Mouse (Mus musculus): ENCODE results near the gene Fam168a. TPM values are rescaled to one million over a fixed set of nuclear protein-coding genes. Genes with fewer than 3 reads are reported as not detected.

Fam168a gene
- polyA plus RNA-seq, 1 experiment from 2014 or later: 46.1 TPM

DNA sequence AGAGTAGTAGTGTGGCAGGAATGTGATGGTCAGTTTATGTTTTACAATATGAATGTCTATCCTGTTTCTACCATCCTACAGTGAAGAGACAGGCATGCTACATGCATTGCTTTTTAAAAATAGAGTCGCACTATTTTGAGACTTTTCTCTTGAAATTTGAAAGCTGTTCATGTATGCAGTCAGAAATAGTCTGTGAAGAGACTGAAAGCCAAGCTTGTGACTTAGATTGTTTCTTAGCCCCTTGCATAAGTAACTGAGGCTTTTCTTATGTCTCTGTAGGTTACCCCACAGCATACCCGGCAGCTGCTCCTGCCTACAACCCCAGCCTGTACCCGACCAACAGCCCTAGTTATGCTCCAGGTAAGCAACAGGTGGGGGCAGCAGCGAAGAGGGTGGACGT is 106.2 kb downstream of the Fam168a start:
- H3K4me3 ChIP-seq (ENCODE audit: low read depth, low read length): no peak overlapping the region
- no peaks in the 10 kb centered on the region for H3K4me1 ChIP-seq (replicated peaks; ENCODE audit: control insufficient read depth, insufficient read depth, low read length)
- H3K9me3 ChIP-seq (ENCODE audit: control insufficient read depth, low read length): no peaks in the 10 kb centered on the region
- no peak for ATAC-seq (replicated peaks; ENCODE audit: low FRiP score, low TSS enrichment, low read depth)
- no peak overlapping the region for H3K4me2 ChIP-seq (ENCODE audit: low read length)
- no peak overlapping the region for H3K9ac ChIP-seq (ENCODE audit: low read length)
- DNase-seq (ENCODE audit: low spot score): no peak
- H3K27ac ChIP-seq (ENCODE audit: low read depth): no peak overlapping the region
- H3K36me3 ChIP-seq (ENCODE audit: control insufficient read depth, insufficient read depth, low read length): no peaks in the 10 kb centered on the region
- WGBS: 80% methylated on average over 5 of the region's 5 CpGs
- no peaks in the 10 kb centered on the region for H3K27me3 ChIP-seq (replicated peaks; ENCODE audit: control insufficient read depth, insufficient read depth, low read length)

DNA sequence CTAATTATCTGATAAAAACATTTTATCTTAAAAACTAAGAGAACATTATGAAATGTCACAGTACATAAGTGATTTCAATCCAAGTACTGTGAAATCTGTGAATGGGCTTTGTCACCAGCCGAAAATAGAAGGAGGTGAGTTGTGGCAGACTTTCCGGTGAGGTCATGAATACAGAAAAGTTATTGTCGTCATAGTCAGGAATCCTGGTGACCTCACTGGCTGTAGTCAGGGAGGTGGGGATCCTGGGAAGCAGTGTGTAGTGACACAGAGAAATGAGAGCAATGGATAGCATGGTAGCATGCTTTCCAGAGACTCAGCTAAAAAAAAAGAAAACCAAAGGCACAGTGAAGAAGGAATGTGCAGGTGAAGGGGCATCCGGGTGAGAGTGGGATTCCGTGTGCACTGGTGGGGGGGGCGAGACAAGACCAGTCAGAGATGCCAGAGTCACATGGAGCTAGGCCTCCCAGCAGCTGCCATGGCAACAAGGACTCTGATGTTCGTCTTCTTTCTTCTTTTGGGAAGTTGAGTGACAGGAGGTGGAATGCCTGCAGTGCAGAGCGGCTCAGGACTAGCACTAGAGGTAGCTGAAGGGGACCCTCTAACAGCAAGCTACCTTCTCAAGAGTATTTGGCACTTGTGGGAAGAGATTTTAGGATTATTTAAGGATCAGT is 109.6 kb downstream of the Fam168a start:
- WGBS: 61% methylated on average over 8 of the region's 8 CpGs
- no peaks in the 10 kb centered on the region for H3K36me3 ChIP-seq (ENCODE audit: control insufficient read depth, insufficient read depth, low read length)
- no peak for ATAC-seq (replicated peaks; ENCODE audit: low FRiP score, low TSS enrichment, low read depth)
- no peak overlapping the region for H3K27ac ChIP-seq (ENCODE audit: low read depth)
- no peaks in the 10 kb centered on the region for H3K9me3 ChIP-seq (ENCODE audit: control insufficient read depth, low read length)
- no peak overlapping the region for H3K9ac ChIP-seq (ENCODE audit: low read length)
- no peaks in the 10 kb centered on the region for H3K4me1 ChIP-seq (replicated peaks; ENCODE audit: control insufficient read depth, insufficient read depth, low read length)
- DNase-seq (ENCODE audit: low spot score): no peak
- no peak overlapping the region for H3K4me3 ChIP-seq (ENCODE audit: low read depth, low read length)
- H3K27me3 ChIP-seq (replicated peaks; ENCODE audit: control insufficient read depth, insufficient read depth, low read length): no peaks in the 10 kb centered on the region
- no peak overlapping the region for H3K4me2 ChIP-seq (ENCODE audit: low read length)

DNA sequence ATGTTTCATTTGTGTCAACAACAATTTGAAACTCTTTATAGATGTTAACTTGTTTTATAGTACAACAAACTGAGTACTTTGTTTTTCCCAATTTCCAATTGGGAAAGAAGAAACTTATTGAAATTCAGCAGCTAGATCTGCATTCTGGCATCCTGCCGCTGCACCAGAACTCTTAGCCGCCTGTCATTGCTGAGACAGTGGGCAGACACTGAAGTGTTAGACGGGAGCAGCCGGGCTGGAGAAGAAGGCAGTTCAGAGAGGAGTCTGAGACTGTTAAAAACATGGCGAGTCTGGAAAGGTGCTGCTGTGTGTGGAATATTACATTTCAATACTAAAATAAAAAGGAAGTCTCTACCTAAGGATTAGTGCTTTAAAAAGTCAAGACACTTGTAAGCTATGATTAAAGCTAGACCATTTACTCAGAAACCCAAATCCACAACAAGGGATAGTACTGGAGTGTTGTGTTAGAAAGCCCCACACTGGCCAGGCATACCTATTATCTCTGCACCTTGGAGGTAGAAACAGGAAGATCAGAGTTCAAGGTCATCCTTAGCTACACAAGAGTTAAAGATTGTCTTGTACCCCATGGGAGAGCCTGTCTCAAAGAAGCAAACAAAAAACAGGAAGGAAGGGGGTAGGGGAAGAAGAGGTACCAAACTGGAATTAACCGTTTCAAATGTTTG is 110.5 kb downstream of the Fam168a start:
- Histone ChIP-seq H3K4me1 (replicated peaks; ENCODE audit: control insufficient read depth, insufficient read depth, low read length) (no peaks in the 10 kb centered on the region), H3K36me3 (ENCODE audit: control insufficient read depth, insufficient read depth, low read length) (no peaks in the 10 kb centered on the region), H3K4me2 (ENCODE audit: low read length) (no peak overlapping the region), H3K27me3 (replicated peaks; ENCODE audit: control insufficient read depth, insufficient read depth, low read length) (no peaks in the 10 kb centered on the region), H3K4me3 (ENCODE audit: low read depth, low read length) (no peak overlapping the region), H3K9me3 (ENCODE audit: control insufficient read depth, low read length) (no peaks in the 10 kb centered on the region), H3K9ac (ENCODE audit: low read length) (no peak overlapping the region), H3K27ac (ENCODE audit: low read depth) (no peak overlapping the region)
- DNase-seq (ENCODE audit: low spot score) (no peak), ATAC-seq (replicated peaks; ENCODE audit: low FRiP score, low TSS enrichment, low read depth) (no peak)
- 61% methylated on average over 6 of the region's 6 CpGs for WGBS

DNA sequence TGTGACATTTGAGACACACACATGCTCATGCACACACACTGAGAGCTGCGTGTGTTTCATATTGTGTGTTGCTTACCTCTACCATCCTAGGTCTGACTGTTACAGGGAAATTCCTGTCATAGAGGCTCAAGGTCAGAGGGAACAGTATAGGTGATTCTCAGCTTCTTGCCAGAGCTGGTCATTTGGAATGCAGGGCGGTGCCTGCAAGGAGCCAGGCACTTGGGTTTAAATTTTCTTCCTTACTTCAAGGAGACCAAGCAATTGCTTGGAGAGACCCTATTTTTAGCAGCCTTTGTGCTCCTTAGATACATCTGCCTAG is 111.0 kb downstream of the Fam168a start:
- 71% methylated on average over 2 of the region's 2 CpGs for WGBS
- DNase-seq (ENCODE audit: low spot score) (no peak), ATAC-seq (replicated peaks; ENCODE audit: low FRiP score, low TSS enrichment, low read depth) (no peak)
- H3K9ac ChIP-seq (ENCODE audit: low read length): no peak overlapping the region
- no peaks in the 10 kb centered on the region for H3K27me3 ChIP-seq (replicated peaks; ENCODE audit: control insufficient read depth, insufficient read depth, low read length)
- no peak overlapping the region for H3K27ac ChIP-seq (ENCODE audit: low read depth)
- no peak overlapping the region for H3K4me2 ChIP-seq (ENCODE audit: low read length)
- H3K4me3 ChIP-seq (ENCODE audit: low read depth, low read length): no peak overlapping the region
- H3K9me3 ChIP-seq (ENCODE audit: control insufficient read depth, low read length): no peaks in the 10 kb centered on the region
- H3K4me1 ChIP-seq (replicated peaks; ENCODE audit: control insufficient read depth, insufficient read depth, low read length): no peaks in the 10 kb centered on the region
- no peaks in the 10 kb centered on the region for H3K36me3 ChIP-seq (ENCODE audit: control insufficient read depth, insufficient read depth, low read length)

DNA sequence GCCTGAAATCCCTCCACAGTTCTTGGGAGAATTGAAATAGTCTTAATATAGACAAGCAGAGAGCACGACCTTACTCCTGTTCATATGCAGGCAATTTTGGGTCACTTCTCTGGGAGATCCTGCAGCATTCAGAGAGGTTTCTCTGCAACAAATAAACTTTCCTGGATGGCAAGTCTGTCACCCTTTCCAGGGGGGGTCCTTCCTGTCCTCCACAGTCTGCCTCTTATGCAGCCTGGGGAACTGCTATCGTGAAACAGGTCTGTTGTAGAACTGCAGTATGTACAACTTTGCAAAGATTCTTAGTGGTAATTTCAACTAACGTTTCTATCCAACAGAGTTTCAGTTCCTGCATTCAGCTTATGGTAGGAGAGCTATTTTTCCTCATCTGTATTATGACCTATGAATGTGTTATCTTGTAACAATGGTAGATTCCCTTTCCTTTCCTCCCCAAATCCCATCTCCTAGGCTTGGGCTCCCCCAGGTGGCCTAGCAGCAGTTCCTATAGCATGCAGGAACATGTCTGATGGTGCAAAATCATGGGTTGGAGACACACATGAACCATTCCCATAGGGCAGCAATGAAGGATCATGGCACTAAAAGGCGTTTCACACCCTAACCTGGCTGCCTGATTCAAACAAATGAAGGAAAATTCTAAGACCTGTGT is 112.1 kb downstream of the Fam168a start:
- Histone ChIP-seq H3K4me2 (ENCODE audit: low read length) (no peak overlapping the region), H3K27me3 (replicated peaks; ENCODE audit: control insufficient read depth, insufficient read depth, low read length) (no peaks in the 10 kb centered on the region), H3K9ac (ENCODE audit: low read length) (no peak overlapping the region), H3K36me3 (ENCODE audit: control insufficient read depth, insufficient read depth, low read length) (no peaks in the 10 kb centered on the region), H3K4me3 (ENCODE audit: low read depth, low read length) (no peak overlapping the region), H3K4me1 (replicated peaks; ENCODE audit: control insufficient read depth, insufficient read depth, low read length) (no peaks in the 10 kb centered on the region), H3K9me3 (ENCODE audit: control insufficient read depth, low read length) (no peaks in the 10 kb centered on the region), H3K27ac (ENCODE audit: low read depth) (no peak overlapping the region)
- DNase-seq (ENCODE audit: low spot score) (no peak), ATAC-seq (replicated peaks; ENCODE audit: low FRiP score, low TSS enrichment, low read depth) (no peak)
- WGBS: 92% methylated on average over 4 of the region's 4 CpGs

DNA sequence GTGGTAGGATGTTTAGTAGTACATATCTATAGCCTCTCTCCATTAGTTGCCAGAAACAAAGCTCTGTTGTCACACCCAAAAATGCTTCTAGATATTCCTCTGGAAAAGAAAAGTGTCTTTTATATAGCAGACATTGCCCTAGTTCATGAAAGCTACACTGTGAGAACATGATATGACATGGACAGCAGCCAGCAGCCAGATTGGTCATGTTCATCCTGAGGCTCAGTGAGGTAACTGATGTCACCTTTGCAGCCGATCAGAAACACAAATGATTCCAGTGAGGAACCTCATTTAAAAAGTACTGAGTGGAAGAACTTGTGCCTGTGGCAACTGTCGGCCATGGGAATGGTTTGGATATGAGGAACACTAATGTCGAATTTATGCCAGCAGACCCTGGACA is 118.2 kb downstream of the Fam168a start:
- Histone ChIP-seq H3K4me2 (ENCODE audit: low read length) (no peak overlapping the region), H3K4me1 (replicated peaks; ENCODE audit: control insufficient read depth, insufficient read depth, low read length) (no peaks in the 10 kb centered on the region), H3K36me3 (ENCODE audit: control insufficient read depth, insufficient read depth, low read length) (peaks cover 5% of the 10 kb centered on the region; the same call in 1 of the 2 replicates), H3K9ac (ENCODE audit: low read length) (no peak overlapping the region), H3K27ac (ENCODE audit: low read depth) (no peak overlapping the region), H3K4me3 (ENCODE audit: low read depth, low read length) (no peak overlapping the region), H3K27me3 (replicated peaks; ENCODE audit: control insufficient read depth, insufficient read depth, low read length) (no peaks in the 10 kb centered on the region), H3K9me3 (ENCODE audit: control insufficient read depth, low read length) (no peaks in the 10 kb centered on the region)
- no peak for DNase-seq (ENCODE audit: low spot score)
- WGBS: 94% methylated on average over 3 of the region's 3 CpGs
- ATAC-seq (replicated peaks; ENCODE audit: low FRiP score, low TSS enrichment, low read depth): no peak

DNA sequence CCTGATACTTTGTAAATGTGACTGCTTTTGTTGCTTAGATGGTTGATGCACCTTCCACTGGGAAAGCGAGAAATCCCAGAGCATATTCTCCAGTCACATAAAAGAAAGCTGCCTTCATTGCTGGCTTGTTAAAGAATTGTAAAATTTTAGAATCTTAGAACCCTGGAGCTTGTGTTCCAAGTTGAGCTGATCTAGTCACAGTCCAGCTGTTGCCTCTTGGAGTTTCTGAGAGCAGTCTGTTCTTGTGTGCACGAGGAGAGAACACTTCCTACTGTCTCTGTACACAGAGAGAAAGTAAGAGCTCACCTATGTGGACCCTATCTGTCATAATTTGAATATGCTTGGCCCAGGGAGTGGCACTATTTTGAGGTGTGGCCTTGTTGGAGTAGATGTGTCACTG is 122.1 kb downstream of the Fam168a start:
- H3K27me3 ChIP-seq (replicated peaks; ENCODE audit: control insufficient read depth, insufficient read depth, low read length): no peaks in the 10 kb centered on the region
- no peak overlapping the region for H3K4me3 ChIP-seq (ENCODE audit: low read depth, low read length)
- DNase-seq (ENCODE audit: low spot score) (no peak), ATAC-seq (replicated peaks; ENCODE audit: low FRiP score, low TSS enrichment, low read depth) (no peak)
- no peaks in the 10 kb centered on the region for H3K9me3 ChIP-seq (ENCODE audit: control insufficient read depth, low read length)
- peaks cover 18% of the 10 kb centered on the region for H3K36me3 ChIP-seq (ENCODE audit: control insufficient read depth, insufficient read depth, low read length)
- H3K4me1 ChIP-seq (replicated peaks; ENCODE audit: control insufficient read depth, insufficient read depth, low read length): no peaks in the 10 kb centered on the region
- no peak overlapping the region for H3K4me2 ChIP-seq (ENCODE audit: low read length)
- 89% methylated on average over 2 of the region's 2 CpGs for WGBS
- H3K27ac ChIP-seq (ENCODE audit: low read depth): no peak overlapping the region
- no peak overlapping the region for H3K9ac ChIP-seq (ENCODE audit: low read length)

DNA sequence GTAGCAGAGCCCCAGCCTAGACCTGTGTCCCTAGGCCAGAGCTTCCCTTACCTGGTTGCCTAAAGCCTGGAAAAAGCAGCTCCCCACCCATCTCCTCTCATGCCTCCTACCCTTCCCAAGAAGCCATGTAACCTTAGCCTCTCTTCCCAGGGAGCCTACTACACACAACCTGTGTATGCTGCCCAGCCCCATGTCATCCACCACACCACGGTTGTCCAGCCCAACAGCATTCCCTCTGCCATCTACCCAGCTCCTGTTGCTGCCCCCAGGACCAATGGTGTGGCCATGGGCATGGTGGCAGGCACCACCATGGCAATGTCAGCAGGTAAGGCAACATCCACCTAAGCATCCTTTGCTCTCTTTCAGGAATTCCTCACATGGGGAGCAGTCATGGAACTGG is 127.4 kb downstream of the Fam168a start:
- Histone ChIP-seq H3K9me3 (ENCODE audit: control insufficient read depth, low read length) (no peaks in the 10 kb centered on the region), H3K4me2 (ENCODE audit: low read length) (no peak overlapping the region), H3K9ac (ENCODE audit: low read length) (no peak overlapping the region), H3K4me1 (replicated peaks; ENCODE audit: control insufficient read depth, insufficient read depth, low read length) (no peaks in the 10 kb centered on the region), H3K27ac (ENCODE audit: low read depth) (no peak overlapping the region), H3K27me3 (replicated peaks; ENCODE audit: control insufficient read depth, insufficient read depth, low read length) (no peaks in the 10 kb centered on the region), H3K4me3 (ENCODE audit: low read depth, low read length) (no peak overlapping the region), H3K36me3 (ENCODE audit: control insufficient read depth, insufficient read depth, low read length) (peaks cover 60% of the 10 kb centered on the region)
- no peak for ATAC-seq (replicated peaks; ENCODE audit: low FRiP score, low TSS enrichment, low read depth)
- 85% methylated on average over 1 of the region's 1 CpGs for WGBS
- no peak for DNase-seq (ENCODE audit: low spot score)

DNA sequence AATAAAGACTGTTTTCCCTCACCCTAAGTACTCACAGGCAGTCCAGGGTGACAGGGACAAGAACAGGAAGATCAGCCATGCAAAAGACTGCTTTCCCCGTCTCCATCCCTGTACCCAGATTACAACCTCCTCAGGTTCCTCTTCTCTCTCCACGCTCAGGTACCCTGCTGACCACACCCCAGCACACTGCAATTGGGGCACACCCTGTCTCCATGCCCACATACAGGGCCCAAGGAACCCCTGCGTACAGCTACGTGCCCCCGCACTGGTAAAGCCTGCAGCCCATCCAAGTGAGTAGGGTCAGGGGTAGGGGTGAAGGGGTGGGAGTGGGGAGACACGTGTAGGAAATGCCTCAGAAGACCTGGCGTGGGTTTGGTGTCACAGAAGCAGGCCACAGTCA is 128.7 kb downstream of the Fam168a start:
- Histone ChIP-seq H3K27me3 (replicated peaks; ENCODE audit: control insufficient read depth, insufficient read depth, low read length) (no peaks in the 10 kb centered on the region), H3K27ac (ENCODE audit: low read depth) (no peak overlapping the region), H3K9me3 (ENCODE audit: control insufficient read depth, low read length) (no peaks in the 10 kb centered on the region), H3K4me2 (ENCODE audit: low read length) (no peak overlapping the region), H3K4me3 (ENCODE audit: low read depth, low read length) (no peak overlapping the region), H3K9ac (ENCODE audit: low read length) (no peak overlapping the region), H3K36me3 (ENCODE audit: control insufficient read depth, insufficient read depth, low read length) (peaks cover 60% of the 10 kb centered on the region), H3K4me1 (replicated peaks; ENCODE audit: control insufficient read depth, insufficient read depth, low read length) (no peaks in the 10 kb centered on the region)
- WGBS: 89% methylated on average over 7 of the region's 7 CpGs
- DNase-seq (ENCODE audit: low spot score) (no peak), ATAC-seq (replicated peaks; ENCODE audit: low FRiP score, low TSS enrichment, low read depth) (no peak)
